Mouse (Mus musculus) ES-E14 (cell line): ENCODE measurements at regions not wholly inside any gene's neighbourhood (a gene's known extent, or its start where the extent isn't known, plus 50 kb on each side); places are given as distances from the start of the nearest gene placed in this dataset.

ENCODE experiments used
- DNase-seq: peaks from one replicate; pipeline ENCODE4 v3.0.0-alpha.2; 2013; ENCODE audit warnings: low read depth, low spot score
- H3K27ac ChIP-seq: 2 replicates; pipeline ENCODE4 v1.5.1; 2012; ENCODE audit warnings: low read depth, mild to moderate bottlenecking, low read length, moderate library complexity, mixed read lengths; ENCODE audit not compliant: poor library complexity, insufficient read depth, severe bottlenecking
- H3K36me3 ChIP-seq: 2 replicates; pipeline ENCODE4 v1.6.1; 2012; ENCODE audit warnings: mild to moderate bottlenecking, low read length, moderate library complexity, mixed read lengths; ENCODE audit not compliant: control insufficient read depth, poor library complexity, insufficient read depth, severe bottlenecking
- H3K4me1 ChIP-seq, 2 experiments: fragments of 150-350 bp in 1 of 2; sonication (generic) in 1 of 2; 2 replicates each; pipeline ENCODE4 v1.6.1; 2012; ENCODE audit warnings: low read length in 2 of 2, mild to moderate bottlenecking in 1 of 2, mixed read lengths in 1 of 2; ENCODE audit not compliant: control insufficient read depth in 2 of 2, insufficient read depth in 2 of 2, poor library complexity in 1 of 2
- H3K4me3 ChIP-seq, 2 experiments: fragments of 150-350 bp in 1 of 2; sonication (generic) in 1 of 2; 2 replicates each; pipeline ENCODE4 v1.5.1; 2012; ENCODE audit warnings: low read length in 2 of 2, low read depth in 1 of 2, mild to moderate bottlenecking in 1 of 2, mixed read lengths in 1 of 2; ENCODE audit not compliant: insufficient read depth in 1 of 2, poor library complexity in 1 of 2, severe bottlenecking in 1 of 2
- H3K9ac ChIP-seq: 2 replicates; pipeline ENCODE4 v1.6.1; 2012; ENCODE audit warnings: low read depth, mild to moderate bottlenecking, low read length, mixed read lengths; ENCODE audit not compliant: poor library complexity, insufficient read depth, severe bottlenecking
- H3K9me3 ChIP-seq: fragments of 150-350 bp; sonication (generic); 2 replicates; pipeline ENCODE4 v1.6.1; 2012; ENCODE audit warnings: low read depth, mild to moderate bottlenecking, low read length; ENCODE audit not compliant: control insufficient read depth, insufficient read depth
- CHD2 ChIP-seq: IDR thresholded peaks from 2 replicates; pipeline ENCODE4 v1.6.1; 2014; ENCODE audit warnings: mild to moderate bottlenecking, low read depth, low read length, inconsistent platforms
- HCFC1 ChIP-seq: IDR thresholded peaks from 2 replicates; pipeline ENCODE4 v1.6.1; 2012; ENCODE audit warnings: low read length, inconsistent platforms, borderline replicate concordance; ENCODE audit not compliant: insufficient read depth
- MAFK ChIP-seq: IDR thresholded peaks from 2 replicates; pipeline ENCODE4 v1.6.1; 2014; ENCODE audit warnings: mild to moderate bottlenecking, low read depth, low read length, inconsistent platforms; ENCODE audit not compliant: insufficient read depth
- ZC3H11A ChIP-seq: IDR thresholded peaks from 2 replicates; pipeline ENCODE4 v1.6.1; 2012; ENCODE audit warnings: low read depth, mild to moderate bottlenecking, inconsistent platforms, low read length, borderline replicate concordance
- ZNF384 ChIP-seq: IDR thresholded peaks from 2 replicates; pipeline ENCODE4 v1.6.1; 2012; ENCODE audit warnings: low read depth, low read length, inconsistent platforms
- in situ Hi-C, 2 experiments: fragments of 600-800 bp; cut with MboI; formaldehyde crosslinking; loops; one replicate each; pipeline ENCODE4 v1.15.1; 2025; ENCODE audit warnings: low sequenced_read_pairs in 2 of 2, inconsistent platforms in 1 of 2; ENCODE audit not compliant: unreplicated experiment in 2 of 2

DNA sequence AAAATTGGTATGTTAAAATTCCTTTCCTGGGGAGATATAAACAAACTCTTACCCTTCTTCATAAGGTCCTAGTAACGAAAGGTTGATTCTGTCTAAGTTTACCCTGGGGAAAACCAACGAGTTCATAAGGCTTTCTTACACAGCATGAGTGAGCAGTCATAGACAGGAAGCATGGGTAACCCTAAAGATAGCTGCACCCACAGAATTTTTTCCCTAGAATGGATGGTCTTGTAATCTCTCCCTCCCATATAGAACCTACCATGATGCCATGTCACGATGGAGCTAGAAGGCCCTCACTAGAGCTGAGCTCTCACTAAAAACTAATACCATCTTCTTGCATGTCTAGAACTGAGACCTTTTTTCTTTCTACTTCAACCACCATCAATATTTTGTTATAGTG lies 380.1 kb upstream of the Gm5148 start:
- no peak for DNase-seq
- H3K9me3 ChIP-seq = no peaks in the 10 kb centered on the region
- H3K36me3 ChIP-seq = no peaks in the 10 kb centered on the region
- no peak overlapping the region for H3K9ac ChIP-seq
- in situ Hi-C loops = no loop called here
- no peak overlapping the region for H3K4me3 ChIP-seq
- TF ChIP-seq ZC3H11A = no peak
- no peak for TF ChIP-seq ZNF384
- TF ChIP-seq HCFC1 = no peak
- no peak for TF ChIP-seq CHD2
- TF ChIP-seq MAFK = no peak
- no peak overlapping the region for H3K27ac ChIP-seq
- H3K4me1 ChIP-seq = no peaks in the 10 kb centered on the region

- Histone ChIP-seq H3K9ac (no peak overlapping the region), H3K4me3 (no peak overlapping the region), H3K36me3 (no peaks in the 10 kb centered on the region), H3K9me3 (no peaks in the 10 kb centered on the region), H3K27ac (no peak overlapping the region), H3K4me1 (no peaks in the 10 kb centered on the region)
- no peak for DNase-seq
- TF ChIP-seq HCFC1 = no peak
- TF ChIP-seq ZC3H11A = no peak
- in situ Hi-C loops = no loop called here
Measured at GRCm38 (mm10) chr3:38102985-38103384, 378.7 kb upstream of the Gm5148 start.

- TF ChIP-seq ZC3H11A (no peak), MAFK (no peak), CHD2 (no peak), HCFC1 (no peak), ZNF384 (no peak)
- Histone ChIP-seq H3K36me3 (no peaks in the 10 kb centered on the region), H3K4me1 (no peaks in the 10 kb centered on the region), H3K4me3 (no peak overlapping the region), H3K9me3 (no peaks in the 10 kb centered on the region), H3K9ac (no peak overlapping the region), H3K27ac (no peak overlapping the region)
- in situ Hi-C loops = no loop called here
- DNase-seq = no peak
Measured at GRCm38 (mm10) chr3:38102181-38102580, 377.9 kb upstream of the Gm5148 start.

DNA sequence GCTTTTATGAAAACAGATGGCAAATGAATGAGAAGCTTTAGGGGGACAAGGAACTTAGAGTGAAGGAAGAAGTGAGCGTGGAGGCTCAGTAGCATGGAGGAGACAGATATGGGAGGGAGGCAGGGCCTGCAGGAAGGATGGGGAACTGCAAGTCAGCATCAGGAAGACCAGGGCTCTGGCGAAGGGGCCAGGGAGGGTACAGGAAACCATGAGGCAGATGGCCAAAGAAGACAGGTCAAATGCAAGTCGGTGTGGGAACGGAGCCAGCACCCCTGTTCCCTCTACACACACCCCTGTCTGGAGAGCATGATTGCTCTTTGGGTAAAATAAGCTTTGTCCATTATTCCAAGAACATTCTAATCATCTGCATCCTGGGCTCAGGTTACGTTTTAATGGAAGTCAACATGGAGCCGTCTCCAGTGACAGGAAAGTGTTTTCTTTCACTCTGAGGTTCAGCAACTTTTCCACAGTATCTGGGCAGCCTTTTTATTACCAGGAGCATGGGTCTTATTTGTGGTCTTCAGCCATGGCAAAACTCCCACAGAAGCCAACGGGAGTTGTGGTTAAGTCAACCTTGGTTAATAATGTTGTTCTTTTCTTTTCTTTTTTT lies 370.2 kb upstream of the Gm5148 start:
- H3K4me3 ChIP-seq = no peak overlapping the region
- in situ Hi-C loops = no loop called here
- no peak for DNase-seq
- no peaks in the 10 kb centered on the region for H3K4me1 ChIP-seq
- no peak overlapping the region for H3K9ac ChIP-seq
- TF ChIP-seq HCFC1 (no peak), CHD2 (no peak), ZNF384 (no peak), MAFK (no peak), ZC3H11A (no peak)
- H3K9me3 ChIP-seq = no peaks in the 10 kb centered on the region
- no peak overlapping the region for H3K27ac ChIP-seq
- no peaks in the 10 kb centered on the region for H3K36me3 ChIP-seq

- Histone ChIP-seq H3K9me3 (0 out of 2 replicates have a peak, but pooled peaks cover 1% of the 10 kb centered on the region), H3K36me3 (no peaks in the 10 kb centered on the region), H3K9ac (no peak overlapping the region), H3K27ac (no peak overlapping the region), H3K4me3 (no peak overlapping the region), H3K4me1 (no peaks in the 10 kb centered on the region)
- no peak for DNase-seq
- TF ChIP-seq HCFC1 (no peak), CHD2 (no peak), MAFK (no peak), ZNF384 (no peak), ZC3H11A (no peak)
- in situ Hi-C loops = no loop called here
Measured at GRCm38 (mm10) chr3:38084548-38084947, 360.3 kb upstream of the Gm5148 start.
